In genomic region chr7:126455242-126455641, GRCm38 (mm10) we compare ENCODE assay signal across 10 mouse cellular contexts.
"Had no signal": no experiment of that assay in that cellular context is flagged by ENCODE, and none has a peak within 500 bp of the region (broad histone marks: within the 10 kb centered on the region; RNA-seq: fewer than 3 reads in every experiment).

No protein-coding gene starts in this region.

- DNase-seq: lung, adult 18-20 months; lung, embryonic 14.5 days; lung, postnatal 10 days; lung, postnatal 4 days; midbrain, embryonic 14.5 days; right cerebral cortex, postnatal 14 days; right cerebral cortex, postnatal 4 days; thymus, adult 2 months; thymus, postnatal 25 days; thymus, postnatal 4 days had no signal
